In genomic region chr7:30559443-30559954, GRCm38 (mm10) we compare ENCODE assay signal across 8 mouse cellular contexts. TPM values are rescaled to one million over a fixed set of nuclear protein-coding genes. Genes with fewer than 3 reads are reported as not detected.
DNase-seq lines count a peak whose midpoint lies in the region; ATAC-seq lines count a peak whose summit lies in the region.

Gene Lin37, minus strand, starts transcription at chr7:30559838.

- ATAC-seq in hematopoietic stem cell, adult 5-6 weeks (replicated peaks in 1 of 2; ENCODE audit: insufficient read depth in 1 of 2, low FRiP score in 2 of 2, low TSS enrichment in 1 of 2, low read depth in 1 of 2, poor library complexity in 2 of 2, severe bottlenecking in 2 of 2), result peak; percentile 65 to 79
- ATAC-seq in lung, embryonic 16.5 days (ENCODE audit: low read depth), result peak; percentile 88

- peaks cover 17% of the 10 kb centered on the region for H3K36me3 ChIP-seq in lung, embryonic 16.5 days (ENCODE audit: control insufficient read depth, insufficient read depth, low read length)

- no peaks in the 10 kb centered on the region for H3K27me3 ChIP-seq in lung, embryonic 16.5 days (ENCODE audit: control insufficient read depth, insufficient read depth, low read depth, low read length)

- H3K4me3 ChIP-seq in lung, embryonic 16.5 days (ENCODE audit: low read length), result peak within 1 kb of the TSS; percentile 71

- peaks cover 16% of the 10 kb centered on the region for H3K4me1 ChIP-seq in lung, embryonic 16.5 days (replicated peaks; ENCODE audit: control insufficient read depth, insufficient read depth, low read length)

- under 1% methylated on average over 20 of the region's 20 CpGs for whole genome bisulfite sequencing in lung, embryonic 16.5 days

- H3K9me3 ChIP-seq in lung, embryonic 16.5 days (ENCODE audit: control insufficient read depth, low read length), result no peaks in the 10 kb centered on the region

- H3K27ac ChIP-seq in lung, embryonic 16.5 days (ENCODE audit: low read length), result peak within 1 kb of the TSS; percentile 44; the same call in 1 of the 2 replicates

- H3K4me2 ChIP-seq in lung, embryonic 16.5 days (ENCODE audit: low read depth, low read length), result peak within 1 kb of the TSS; percentile 94

- peak within 1 kb of the TSS; percentile 83 for H3K9ac ChIP-seq in lung, embryonic 16.5 days (ENCODE audit: low read length)

- peak; percentile 96 for DNase-seq in MEL-GATA-1-ER (ENCODE audit: extremely low read depth, low read depth)
- peak; percentile 98 for DNase-seq in cerebellum, adult 8-10 months
- DNase-seq in forelimb bud, embryonic 11.5 days (ENCODE audit: low read depth, low spot score), result peak; percentile 96
- peak; percentile 97 for DNase-seq in layer of hippocampus, adult 9-10 months (ENCODE audit: low spot score)
- DNase-seq in ovary, postnatal 10 days (ENCODE audit: low spot score), result peak; percentile 72
- peak; percentile 91 to 93 for DNase-seq in thymus, postnatal 10 days (ENCODE audit: low spot score in 2 of 2)

RNA-seq across cellular contexts. Expression of gene Lin37, which starts in this region (rescaled TPM):
- total RNA-seq in hematopoietic stem cell, adult 5-6 weeks (2017), result 19.6 and 39.0 TPM in 2 replicates
- polyA plus RNA-seq in lung, embryonic 16.5 days (2015; fragmentation: Nextera tagmentation; extraction: Ambion mirVana), result 38.1 and 46.1 TPM in 2 replicates

Comparison
In these comparisons a context has a peak if more than half of its experiments do, and no peak if none do; other contexts are left out.
1. Peak in every context shown above with its lines: DNase-seq, ATAC-seq, H3K4me3 ChIP-seq and H3K27ac ChIP-seq.